ENCODE assay signal across 8 mouse cellular contexts in the genomic region with DNA sequence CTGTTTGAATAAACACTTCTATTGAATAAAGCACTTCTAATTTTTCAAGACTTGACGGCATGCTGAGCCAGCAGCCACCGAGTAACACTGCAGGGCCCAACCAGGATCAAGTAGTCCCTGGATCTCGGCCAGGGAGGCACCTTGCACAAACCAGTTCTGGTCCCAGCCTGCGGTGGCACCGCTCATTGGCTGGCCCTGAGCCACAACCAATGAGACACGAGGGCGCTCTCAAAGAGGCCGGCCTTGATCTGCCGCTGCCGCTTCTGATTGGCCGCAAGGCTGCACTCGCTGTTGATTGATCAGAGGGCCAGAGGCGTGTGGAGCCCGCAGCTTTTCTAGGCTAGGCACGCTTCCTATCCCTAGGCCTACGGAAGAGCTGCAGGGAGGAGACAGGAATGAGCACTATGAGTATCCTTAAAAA. TPM values are rescaled to one million over a fixed set of nuclear protein-coding genes. Genes with fewer than 3 reads are reported as not detected.
DNase-seq lines count a peak whose midpoint lies in the region; ATAC-seq and TF ChIP-seq lines count a peak whose summit lies in the region.

No protein-coding gene starts in this region.

- 2% methylated on average over 16 of the region's 16 CpGs for WGBS in hindbrain, embryonic 16.5 days

- no peaks in the 10 kb centered on the region for H3K9me3 ChIP-seq in hindbrain, embryonic 16.5 days (ENCODE audit: control insufficient read depth, low read length)

- TF ChIP-seq POLR2A in cortical plate, adult 2 months (IDR thresholded peaks at IDR 0.05; ENCODE audit: extremely low read depth, insufficient read depth, low read length), result 0 out of 2 replicates have a peak, but pooled peaks have one; percentile 18

- no peaks in the 10 kb centered on the region for H3K27me3 ChIP-seq in hindbrain, embryonic 16.5 days (replicated peaks; ENCODE audit: control insufficient read depth, insufficient read depth, low read length)

- no peak overlapping the region for H3K27ac ChIP-seq in cortical plate, adult 2 months (ENCODE audit: insufficient read depth, low read length)
- peak overlapping the region; percentile 37; the same call in 1 of the 2 replicates for H3K27ac ChIP-seq in hindbrain, embryonic 16.5 days (ENCODE audit: low read depth, low read length)

- H3K4me2 ChIP-seq in hindbrain, embryonic 16.5 days (ENCODE audit: low read length), result peak overlapping the region; percentile 53

- TF ChIP-seq CTCF in cortical plate, adult 2 months (IDR thresholded peaks at IDR 0.05; ENCODE audit: extremely low read depth, insufficient read depth, low read length), result no peak

- no peaks in the 10 kb centered on the region for H3K36me3 ChIP-seq in hindbrain, embryonic 16.5 days (ENCODE audit: control insufficient read depth, insufficient read depth, low read length)

- peak; percentile 99 for ATAC-seq in hindbrain, embryonic 16.5 days

- DNase-seq in WW6 (ENCODE audit: low read depth, low spot score), result peak; percentile 89
- peak; percentile 62 to 73 for DNase-seq in gastrocnemius, adult 8-10 months (ENCODE audit: low spot score in 2 of 2)
- DNase-seq in left cerebral cortex, adult 11 months (ENCODE audit: low spot score), result peak; percentile 87
- DNase-seq in lung, postnatal 25 days (ENCODE audit: low spot score), result peak; percentile 97
- peak; percentile 96 for DNase-seq in retina, postnatal 1 day
- DNase-seq in thymus, postnatal 4 days, result peak; percentile 74

- H3K9ac ChIP-seq in hindbrain, embryonic 16.5 days (ENCODE audit: low read depth, low read length), result 0 out of 2 replicates have a peak overlapping the region, but pooled peaks have one; percentile 11

- no peaks in the 10 kb centered on the region for H3K4me1 ChIP-seq in cortical plate, adult 2 months (ENCODE audit: control insufficient read depth, insufficient read depth, low read length)
- H3K4me1 ChIP-seq in hindbrain, embryonic 16.5 days (ENCODE audit: control insufficient read depth, insufficient read depth, low read depth, low read length), result peaks cover 11% of the 10 kb centered on the region

- H3K4me3 ChIP-seq in cortical plate, adult 2 months (ENCODE audit: insufficient read depth, low read length), result no peak overlapping the region
- H3K4me3 ChIP-seq in hindbrain, embryonic 16.5 days (ENCODE audit: low read length), result peak overlapping the region; percentile 27

RNA-seq across cellular contexts. Expression of a gene that starts 1.2 kb away (rescaled TPM):
- polyA plus RNA-seq in cortical plate, adult 2 months (2012; rRNA removed), result 0.08 TPM in 1 of 2 replicates, not detected in the other
- not detected for total RNA-seq in gastrocnemius, adult 8-10 months (2022)
- 0.11 and 0.21 TPM in 2 replicates for polyA plus RNA-seq in hindbrain, embryonic 16.5 days (2015; fragmentation: Nextera tagmentation; extraction: Ambion mirVana)

RNA-seq across cellular contexts. Expression of a gene that starts 11.4 kb away (rescaled TPM):
- polyA plus RNA-seq in cortical plate, adult 2 months (2012; rRNA removed), result 40.0 and 45.3 TPM in 2 replicates
- 10 to 100 TPM; 10.9 to 15.2 (median 13.0) TPM for total RNA-seq in gastrocnemius, adult 8-10 months (2022)
- polyA plus RNA-seq in hindbrain, embryonic 16.5 days (2015; fragmentation: Nextera tagmentation; extraction: Ambion mirVana), result 8.1 and 9.3 TPM in 2 replicates

RNA-seq across cellular contexts. Expression of a gene that starts 12.7 kb away (rescaled TPM):
- 2.0 and 2.1 TPM in 2 replicates for polyA plus RNA-seq in cortical plate, adult 2 months (2012; rRNA removed)
- total RNA-seq in gastrocnemius, adult 8-10 months (2022), result under 1 TPM in 1 of 4 experiments, not detected in 3; 0.20 TPM
- 0.70 and 0.72 TPM in 2 replicates for polyA plus RNA-seq in hindbrain, embryonic 16.5 days (2015; fragmentation: Nextera tagmentation; extraction: Ambion mirVana)

RNA-seq across cellular contexts. Expression of a gene that starts 26.0 kb away (rescaled TPM):
- 1,068 and 1,150 TPM in 2 replicates for polyA plus RNA-seq in cortical plate, adult 2 months (2012; rRNA removed)
- total RNA-seq in gastrocnemius, adult 8-10 months (2022), result 1,000 to 10,000 TPM; 1,165 to 1,556 (median 1,355) TPM
- 1,112 and 1,310 TPM in 2 replicates for polyA plus RNA-seq in hindbrain, embryonic 16.5 days (2015; fragmentation: Nextera tagmentation; extraction: Ambion mirVana)

RNA-seq across cellular contexts. Expression of a gene that starts 34.7 kb away (rescaled TPM):
- polyA plus RNA-seq in cortical plate, adult 2 months (2012; rRNA removed), result 3.4 and 4.4 TPM in 2 replicates
- total RNA-seq in gastrocnemius, adult 8-10 months (2022), result under 1 TPM; 0.31 to 0.85 (median 0.65) TPM
- polyA plus RNA-seq in hindbrain, embryonic 16.5 days (2015; fragmentation: Nextera tagmentation; extraction: Ambion mirVana), result 4.0 and 6.8 TPM in 2 replicates
